Mouse (Mus musculus) kidney, postnatal 4 days (tissue): ENCODE results near the gene Mob1b.
"Not testable (repeated sequence)": the region's sequence is repeated elsewhere in the genome, so short reads cannot be mapped to it uniquely, and the experiment has no call there.

ENCODE experiments used
- DNase-seq, 2 experiments: peaks; one replicate each; pipeline ENCODE4 v3.0.0; 2021; ENCODE audit warnings: mixed read lengths in 2 of 2

The Mob1b gene

DNA sequence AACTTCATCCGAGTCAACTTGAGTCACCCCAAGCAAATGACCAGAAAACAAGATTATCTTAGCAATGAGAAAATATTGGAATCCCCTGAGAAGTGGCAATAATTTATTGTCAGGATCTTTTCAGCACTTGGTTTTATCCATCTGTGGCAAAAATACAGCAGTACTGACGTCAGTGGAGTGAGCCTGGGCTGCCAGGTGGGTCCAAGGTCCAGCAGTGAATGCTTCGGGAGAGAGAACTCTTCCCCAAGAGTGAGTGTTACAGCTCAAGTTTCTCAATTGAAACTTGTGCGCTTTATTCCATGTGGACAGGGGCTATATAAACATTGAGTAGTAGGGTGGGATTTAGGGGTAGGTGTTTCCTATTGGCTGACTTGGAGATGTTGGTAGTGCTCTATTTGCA is 18.6 kb upstream of the Mob1b start:
- peak in 1 of 2 experiments; percentile 26 for DNase-seq

- DNase-seq, result no peak
These were observed 17.1 kb upstream of the Mob1b start for GRCm38 (mm10) chr5:88703551-88703950.

GRCm38 (mm10) chr5:88711128-88711527 is 9.5 kb upstream of the Mob1b start:
- DNase-seq, result no peak

- no peak for DNase-seq
These were observed 8.9 kb upstream of the Mob1b start for GRCm38 (mm10) chr5:88711618-88712224.

GRCm38 (mm10) chr5:88712328-88712727 is 8.3 kb upstream of the Mob1b start:
- DNase-seq, result no peak

GRCm38 (mm10) chr5:88716983-88717382 is 3.7 kb upstream of the Mob1b start:
- DNase-seq, result no peak

DNA sequence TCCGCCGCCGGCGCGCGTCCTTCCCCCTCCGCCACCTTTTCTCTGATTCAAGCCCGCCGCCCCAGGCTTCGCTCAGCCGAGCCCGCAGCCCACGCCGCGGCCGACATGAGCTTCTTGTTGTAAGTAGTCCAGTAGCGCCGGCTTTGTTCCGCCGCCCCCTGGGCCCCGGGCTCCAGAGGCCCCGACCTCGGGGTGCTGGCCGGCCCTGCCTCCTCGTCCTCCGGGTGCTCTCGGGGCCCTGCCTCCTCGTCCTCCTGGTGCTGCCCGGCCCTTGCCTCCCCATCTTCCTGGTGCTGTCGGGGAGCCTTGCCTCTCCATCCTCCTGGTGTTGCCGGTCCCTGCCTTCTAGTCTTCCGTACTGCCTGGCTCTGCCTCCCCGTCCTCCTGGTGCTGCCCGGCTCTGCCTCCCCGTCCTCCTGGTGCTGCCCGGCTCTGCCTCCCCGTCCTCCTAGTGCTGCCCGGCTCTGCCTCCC is 384 bp downstream of the Mob1b start:
- DNase-seq, result no peak

DNA sequence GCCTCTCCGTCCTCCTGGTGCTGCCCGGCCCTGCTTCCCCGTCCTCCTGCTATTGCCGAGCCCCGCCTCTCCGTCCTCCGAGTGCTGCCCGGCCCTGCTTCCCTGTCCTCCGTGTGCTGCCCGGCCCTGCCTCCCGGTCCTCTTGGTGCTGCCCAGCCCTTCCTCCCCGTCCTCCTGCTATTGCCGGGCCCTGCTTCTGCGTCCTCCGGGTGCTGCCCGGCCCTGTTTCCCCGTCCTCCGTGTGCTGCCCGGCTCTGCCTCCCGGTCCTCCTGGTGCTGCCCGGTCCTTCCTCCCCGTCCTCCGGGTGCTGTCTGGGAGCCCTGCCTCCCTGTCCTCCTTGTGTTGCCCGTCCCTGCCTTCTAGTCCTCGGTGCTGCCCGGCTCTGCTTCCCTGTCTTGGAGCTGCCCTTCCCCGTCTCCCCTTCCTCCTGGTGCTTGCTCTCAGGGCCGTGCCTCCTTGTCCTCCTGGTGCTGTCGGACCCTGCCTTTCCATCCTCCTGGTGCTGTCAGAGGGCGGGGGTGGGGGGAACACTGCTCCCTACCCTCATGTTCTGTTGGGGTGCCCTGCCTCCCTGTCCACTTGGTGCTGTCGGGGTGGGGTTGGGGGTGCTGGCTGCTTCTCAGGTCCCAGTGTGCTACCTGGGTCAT is 1.0 kb downstream of the Mob1b start:
- peak; percentile 44 to 59 for DNase-seq

GRCm38 (mm10) chr5:88722213-88722600 is 1.6 kb downstream of the Mob1b start:
- DNase-seq, result peak; percentile 13 to 39

DNA sequence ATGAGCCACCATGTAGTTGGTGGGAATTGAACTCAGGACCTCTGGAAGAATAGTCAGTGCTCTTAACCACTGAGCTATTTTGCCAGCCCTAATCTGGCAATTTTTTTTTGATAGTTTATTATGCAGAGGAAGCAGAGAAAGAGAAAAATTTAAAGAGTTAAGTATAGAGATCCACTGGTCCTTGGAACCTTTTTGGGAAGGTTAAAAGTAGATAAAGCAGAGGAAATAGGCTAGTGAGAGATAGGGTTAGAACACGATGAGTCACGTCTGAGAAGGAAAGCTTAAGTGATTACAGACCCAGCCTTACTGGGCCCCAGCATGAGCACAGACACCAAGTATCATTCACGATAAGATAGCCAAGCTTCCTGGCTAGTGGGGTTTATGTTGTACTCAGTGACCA is 3.4 kb downstream of the Mob1b start:
- no peak for DNase-seq

GRCm38 (mm10) chr5:88727593-88728144 is 7.0 kb downstream of the Mob1b start:
- DNase-seq, result no peak

- peak; percentile 23 to 24 for DNase-seq
These were observed 14.1 kb downstream of the Mob1b start for GRCm38 (mm10) chr5:88734786-88735185.

DNA sequence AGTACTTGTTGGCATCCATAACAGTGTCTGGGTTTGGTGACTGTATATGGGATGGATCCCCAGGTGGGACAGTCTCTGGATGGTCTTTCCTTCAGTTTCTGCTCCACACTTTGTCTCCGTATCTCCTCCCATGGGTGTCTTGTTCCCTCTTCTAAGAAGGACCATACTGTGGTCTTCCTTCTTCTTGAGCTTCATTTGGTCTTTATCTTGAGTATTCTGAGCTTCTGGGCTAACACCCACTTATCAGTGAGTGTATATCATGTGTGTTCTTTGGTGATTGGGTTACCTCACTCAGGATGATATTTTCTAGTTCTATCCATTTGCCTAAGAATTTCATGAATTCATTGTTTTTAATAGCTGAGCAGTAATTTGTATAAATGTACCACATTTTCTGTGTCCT is 20.4 kb downstream of the Mob1b start:
- DNase-seq, result not testable (repeated sequence)

GRCm38 (mm10) chr5:88747774-88748173 is 27.1 kb downstream of the Mob1b start:
- DNase-seq, result no peak

- DNase-seq, result no peak
These were observed 32.5 kb downstream of the Mob1b start for GRCm38 (mm10) chr5:88753199-88753598.

- DNase-seq, result no peak
These were observed 42.0 kb downstream of the Mob1b start for GRCm38 (mm10) chr5:88762611-88763010.

DNA sequence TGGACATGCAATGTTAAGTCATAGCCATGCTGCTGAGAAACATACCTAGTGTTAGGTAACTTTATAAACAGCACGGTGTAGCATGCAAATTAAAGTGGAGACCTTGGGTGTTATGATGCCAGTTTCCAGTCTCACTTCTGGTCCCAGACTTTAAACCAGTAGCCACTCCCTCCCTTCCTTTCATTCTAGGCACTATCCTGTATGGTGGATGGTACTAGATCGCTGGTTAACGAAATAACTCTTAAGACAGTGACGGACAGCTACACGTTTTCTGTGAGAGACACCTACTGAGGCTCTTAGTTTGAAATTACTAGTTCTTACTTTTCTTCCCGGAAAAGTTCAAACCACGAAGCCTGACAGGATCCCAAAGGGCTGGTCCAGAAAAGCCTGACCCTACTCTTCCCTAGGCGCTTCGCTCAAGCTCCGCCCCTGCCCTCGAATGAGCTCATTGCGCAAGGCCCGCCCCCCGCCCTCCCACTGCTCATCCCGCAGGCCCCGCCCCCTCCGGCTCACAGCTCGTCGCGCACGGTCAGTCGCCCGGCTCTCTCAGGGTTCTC is 43.9 kb downstream of the Mob1b start:
- no peak for DNase-seq

- peak; percentile 99 to 100 for DNase-seq
These were observed 44.4 kb downstream of the Mob1b start, which contains the start of gene Dck for GRCm38 (mm10) chr5:88764987-88765481. TSS of gene Dck (plus strand) at chr5:88764996.

DNA sequence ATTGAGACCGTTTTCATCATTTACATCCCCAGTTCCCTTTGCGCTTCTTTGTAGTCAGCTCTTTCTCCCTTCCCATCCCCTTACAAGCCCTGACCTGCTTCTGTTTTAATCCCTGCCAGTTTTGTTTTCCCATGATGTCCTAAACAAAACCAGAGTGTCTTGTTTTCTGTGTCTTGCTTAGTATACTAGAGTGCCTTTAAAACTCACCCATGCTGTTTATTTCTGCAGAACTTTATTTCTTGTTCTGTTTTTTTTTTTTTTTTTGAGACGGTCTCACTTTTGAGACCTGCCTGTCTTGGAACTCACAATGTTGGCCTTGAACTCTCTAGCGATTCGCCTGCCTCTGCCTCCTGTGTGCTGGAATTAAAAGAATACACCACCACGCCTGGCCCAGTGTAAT is 44.9 kb downstream of the Mob1b start:
- DNase-seq, result no peak

- DNase-seq, result no peak
These were observed 45.5 kb downstream of the Mob1b start for GRCm38 (mm10) chr5:88766121-88766520.

GRCm38 (mm10) chr5:88766863-88767262 is 46.2 kb downstream of the Mob1b start:
- no peak for DNase-seq

DNA sequence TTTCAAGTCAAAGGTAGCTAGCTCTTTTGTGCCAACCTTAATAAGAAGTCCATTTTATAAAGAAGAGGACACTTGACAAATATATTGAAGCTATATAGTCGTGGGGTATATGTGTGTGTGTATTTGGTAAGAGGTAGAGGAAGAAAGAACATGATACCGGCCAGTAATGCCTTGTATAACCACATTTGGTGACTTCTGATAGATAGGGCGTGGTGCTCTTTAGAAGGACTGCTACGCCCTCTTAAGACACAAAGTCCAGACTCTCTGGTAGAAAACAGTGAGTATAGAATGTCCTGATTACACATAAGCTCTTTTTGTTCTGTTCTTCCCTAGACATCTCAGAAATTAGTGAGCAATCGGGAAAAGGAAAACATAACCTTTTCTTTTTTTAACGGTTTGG is 47.5 kb downstream of the Mob1b start:
- DNase-seq, result no peak

GRCm38 (mm10) chr5:88782072-88782765 is 61.6 kb downstream of the Mob1b start:
- DNase-seq, result no peak
